Mouse (Mus musculus) kidney, adult 2 months (tissue): ENCODE data around the gene Ppy.

Experiments
- CTCF ChIP-seq: fragments of 200-500 bp; conservative IDR thresholded peaks from 2 replicates; pipeline ENCODE4 v1.5.1; 2011; ENCODE audit warnings: low read depth, mild to moderate bottlenecking, control low read depth, low read length, moderate library complexity, mixed read lengths; ENCODE audit not compliant: insufficient read depth, insufficient read length
- POLR2A ChIP-seq: fragments of 200-500 bp; IDR thresholded peaks from one replicate; pipeline ENCODE4 v1.6.1; 2011; ENCODE audit warnings: low read depth, low read length, control low read depth

GRCm38 (mm10) chr11:102083193-102083592 is 17.9 kb downstream of the Ppy start:
- TF ChIP-seq CTCF (no peak), POLR2A (no peak)
